Mouse (Mus musculus) frontal cortex, postnatal 25 days (tissue): ENCODE results near the gene Izumo1.
"Not testable (repeated sequence)": the region's sequence is repeated elsewhere in the genome, so short reads cannot be mapped to it uniquely, and the experiment has no call there.

Source experiments
- DNase-seq, 2 experiments: peaks; one replicate each; pipeline ENCODE4 v3.0.0; 2022; ENCODE audit warnings: low spot score in 2 of 2

Izumo1 gene

GRCm38 (mm10) chr7:45642503-45643255 is 21.1 kb downstream of the Izumo1 start:
- no peak for DNase-seq

DNA sequence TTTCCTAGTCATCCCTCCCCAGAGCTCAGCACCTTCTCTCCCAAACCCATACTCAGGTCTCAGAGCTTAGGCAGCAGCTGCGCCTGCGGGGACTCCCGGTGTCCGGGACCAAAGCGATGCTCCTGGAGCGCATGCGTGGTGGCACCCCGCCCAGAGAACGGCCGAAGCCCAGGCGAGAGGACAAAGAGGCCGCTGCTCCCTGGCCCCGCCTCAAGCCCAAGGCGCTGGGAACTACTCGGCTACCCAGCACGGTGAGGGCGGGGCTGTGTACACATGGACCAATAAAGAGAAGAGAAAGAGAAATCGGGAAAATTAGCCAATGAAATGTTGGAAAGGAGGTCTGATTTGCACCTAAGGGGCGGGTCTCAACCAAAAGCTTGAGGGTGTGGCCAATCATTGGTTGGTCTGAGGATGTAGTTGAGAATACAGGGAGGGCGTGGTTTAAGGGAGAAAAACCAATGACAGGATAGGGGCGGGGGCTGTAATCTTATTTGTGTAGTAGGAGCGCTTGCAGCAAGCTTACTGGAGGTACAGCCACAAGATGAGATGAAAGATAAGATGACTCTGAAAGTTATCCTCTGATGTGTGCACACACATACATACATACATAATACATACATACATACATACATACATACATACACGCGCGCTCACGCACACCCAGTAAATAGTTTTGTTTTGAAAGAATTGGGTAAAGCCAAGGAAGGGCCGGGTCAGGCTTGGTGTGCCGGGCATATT is 22.0 kb downstream of the Izumo1 start:
- DNase-seq = peak; percentile 74 to 83

- DNase-seq = peak; percentile 46 to 51
These were observed 22.6 kb downstream of the Izumo1 start for GRCm38 (mm10) chr7:45644183-45644582.

GRCm38 (mm10) chr7:45644872-45645590 is 23.4 kb downstream of the Izumo1 start:
- no peak for DNase-seq

DNA sequence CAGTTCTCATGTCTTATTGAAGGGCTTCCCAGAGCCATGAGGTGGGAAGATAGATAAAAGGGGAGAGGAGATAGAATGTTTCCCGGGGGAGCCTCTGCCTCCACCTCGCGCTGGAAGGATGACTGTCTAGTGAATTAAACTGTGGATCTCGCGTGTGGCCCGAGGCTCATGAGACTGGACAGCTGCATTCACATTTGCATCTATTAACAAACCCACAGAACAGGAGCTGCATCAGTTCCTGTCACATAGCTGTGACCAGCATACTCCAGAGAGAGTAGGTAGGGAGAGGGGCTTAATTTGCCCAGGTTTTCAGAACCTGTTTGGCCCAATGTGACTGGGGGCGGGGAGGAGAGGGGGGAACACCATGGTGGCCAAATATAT is 24.0 kb downstream of the Izumo1 start:
- DNase-seq = no peak

DNA sequence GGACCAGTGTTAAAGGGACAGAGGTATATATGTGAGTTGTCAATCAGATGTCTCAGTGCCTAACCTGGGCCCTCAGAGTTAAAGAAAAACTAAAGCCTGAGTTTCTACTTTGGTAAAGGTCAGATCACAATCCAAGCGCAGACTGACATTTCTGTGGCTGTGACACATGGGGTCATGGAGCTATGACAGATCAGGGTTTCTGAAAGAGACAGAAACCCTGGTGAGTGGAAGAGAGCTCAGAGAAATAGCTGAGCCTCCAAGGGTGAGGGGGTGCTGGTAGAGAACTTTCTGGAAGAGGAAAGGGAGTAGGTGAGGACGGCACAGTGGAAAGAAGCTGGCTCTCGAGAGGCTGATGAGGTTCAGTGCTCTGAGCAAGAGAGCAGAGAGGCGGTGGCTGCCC is 25.1 kb downstream of the Izumo1 start:
- no peak for DNase-seq

- no peak for DNase-seq
These were observed 27.7 kb downstream of the Izumo1 start for GRCm38 (mm10) chr7:45649351-45649750.

GRCm38 (mm10) chr7:45650484-45650883 is 28.9 kb downstream of the Izumo1 start:
- DNase-seq = not testable (repeated sequence)

DNA sequence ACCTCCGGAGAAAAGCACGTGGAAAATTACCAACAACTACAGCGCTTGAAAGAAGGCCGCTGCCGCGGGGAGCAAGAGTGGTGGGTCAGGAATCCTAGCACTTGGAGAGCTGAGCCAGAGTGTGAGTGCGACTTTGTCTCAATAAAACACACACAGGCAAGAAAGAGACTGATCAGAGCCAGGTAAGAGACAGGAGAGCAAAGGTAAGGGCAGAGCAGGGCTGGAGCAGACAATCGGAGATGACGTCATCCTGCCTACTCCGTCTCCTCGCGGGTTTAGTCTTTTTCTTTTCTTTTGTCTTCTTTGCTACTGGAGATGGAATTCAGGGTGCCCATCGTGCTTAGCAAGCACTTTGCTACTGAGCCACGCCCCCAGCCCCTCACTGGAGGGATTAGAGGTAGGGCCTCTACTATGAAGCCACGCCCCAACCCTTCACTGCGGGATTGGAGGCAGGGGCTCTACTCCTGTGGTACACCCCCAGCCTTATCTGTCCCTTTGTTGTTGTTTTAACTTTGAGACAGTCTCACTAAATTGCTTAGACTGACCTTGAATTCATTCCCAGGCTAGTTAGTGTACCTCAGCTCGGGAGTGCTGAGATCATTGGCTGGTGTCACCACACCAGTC is 32.9 kb downstream of the Izumo1 start:
- DNase-seq = no peak

DNA sequence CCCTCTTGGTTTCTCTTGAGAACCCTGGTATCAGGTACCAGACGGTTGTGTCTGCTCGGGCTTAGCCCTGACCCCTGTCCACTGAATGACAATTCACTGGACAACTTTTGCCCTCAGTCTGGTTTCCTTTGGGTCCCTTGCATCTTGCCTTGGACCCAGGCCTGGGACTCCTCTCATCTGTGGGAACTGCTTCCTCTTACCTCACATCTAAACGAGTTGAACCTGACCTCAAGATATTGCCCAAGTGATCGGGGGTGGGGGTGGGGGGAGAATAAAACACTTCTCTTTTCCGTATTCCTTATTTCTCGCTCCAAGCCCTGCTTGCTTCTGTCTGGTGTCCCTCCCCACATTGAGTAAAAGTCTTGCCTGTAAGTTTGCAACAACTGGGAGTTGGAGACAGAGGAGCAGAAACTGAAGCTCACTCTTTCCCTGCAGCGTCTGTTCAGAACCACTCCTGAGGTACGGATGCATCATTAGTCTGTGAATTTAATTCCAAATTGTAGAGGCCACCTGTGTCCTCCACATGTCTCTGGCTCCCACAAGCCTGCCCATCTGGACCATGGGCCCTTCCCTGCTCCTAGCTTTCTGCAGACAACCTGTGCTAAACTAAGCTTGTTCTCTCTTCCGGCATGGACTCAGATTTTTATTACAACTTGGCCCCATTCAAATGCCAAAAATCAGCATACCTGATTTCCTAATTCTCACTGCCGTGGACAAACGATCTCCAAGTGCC is 39.3 kb downstream of the Izumo1 start:
- DNase-seq = no peak

DNA sequence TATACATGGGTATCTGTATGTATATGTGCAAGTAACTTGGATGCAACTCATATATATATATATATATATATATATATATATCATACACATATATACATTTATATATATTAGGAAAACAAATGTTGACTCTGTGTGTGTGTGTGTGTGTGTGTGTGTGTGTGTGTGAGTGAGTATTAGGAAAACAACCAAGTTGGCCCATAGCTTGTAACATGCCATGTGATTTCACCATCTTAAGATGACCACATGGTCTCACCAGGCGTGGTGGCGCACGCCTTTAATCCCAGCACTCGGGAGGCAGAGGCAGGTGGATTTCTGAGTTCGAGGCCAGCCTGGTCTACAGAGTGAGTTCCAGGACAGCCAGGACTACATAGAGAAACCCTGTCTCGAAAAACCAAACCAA is 40.1 kb downstream of the Izumo1 start:
- not testable (repeated sequence) for DNase-seq

DNA sequence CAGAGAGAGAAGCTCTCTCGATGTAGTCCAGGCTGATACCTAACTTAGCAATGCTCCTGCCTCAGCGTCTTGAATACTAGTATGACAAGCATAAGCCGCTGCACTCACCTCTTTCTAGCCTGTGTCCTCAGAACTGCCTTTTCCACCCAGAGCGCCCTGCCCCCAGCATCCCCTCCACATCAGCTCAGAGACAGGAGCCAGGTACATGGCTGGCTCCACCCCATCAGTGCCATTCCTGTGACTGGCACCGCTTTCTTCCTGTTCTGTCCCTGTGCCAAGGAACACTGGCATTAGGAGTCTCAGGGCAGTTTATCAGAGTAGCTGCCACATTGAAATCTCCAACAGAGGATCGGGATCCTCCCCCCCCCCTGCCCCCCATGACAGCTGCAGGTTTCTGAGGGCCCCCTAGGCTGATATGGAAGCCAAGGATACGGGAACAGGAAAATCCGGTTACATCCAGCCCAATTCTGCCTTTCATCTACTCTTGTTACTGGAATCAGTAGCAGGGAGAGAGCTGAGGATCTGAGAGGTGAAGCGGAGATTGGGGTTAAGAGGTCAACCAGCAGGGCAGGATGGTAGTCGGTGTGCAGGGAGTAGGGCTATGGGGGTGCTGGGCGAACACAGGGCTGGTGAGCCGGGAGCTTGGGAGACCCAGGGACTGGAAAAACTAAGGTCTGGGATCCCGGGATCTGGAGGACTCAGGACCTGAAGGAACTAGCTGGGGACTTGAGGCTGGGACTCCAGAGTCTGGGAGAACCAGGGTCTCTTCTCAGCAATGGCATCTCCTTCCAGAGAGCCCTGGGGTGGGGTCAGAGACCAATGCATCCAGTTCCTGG is 43.9 kb downstream of the Izumo1 start:
- no peak for DNase-seq

- DNase-seq = no peak
These were observed 44.5 kb downstream of the Izumo1 start, which contains the start of gene Fut2 for GRCm38 (mm10) chr7:45666161-45666560. TSS of gene Fut2 (minus strand) at chr7:45666394.

- no peak for DNase-seq
These were observed 46.1 kb downstream of the Izumo1 start for GRCm38 (mm10) chr7:45667761-45668160.

GRCm38 (mm10) chr7:45668921-45669320 is 47.3 kb downstream of the Izumo1 start:
- DNase-seq = no peak

DNA sequence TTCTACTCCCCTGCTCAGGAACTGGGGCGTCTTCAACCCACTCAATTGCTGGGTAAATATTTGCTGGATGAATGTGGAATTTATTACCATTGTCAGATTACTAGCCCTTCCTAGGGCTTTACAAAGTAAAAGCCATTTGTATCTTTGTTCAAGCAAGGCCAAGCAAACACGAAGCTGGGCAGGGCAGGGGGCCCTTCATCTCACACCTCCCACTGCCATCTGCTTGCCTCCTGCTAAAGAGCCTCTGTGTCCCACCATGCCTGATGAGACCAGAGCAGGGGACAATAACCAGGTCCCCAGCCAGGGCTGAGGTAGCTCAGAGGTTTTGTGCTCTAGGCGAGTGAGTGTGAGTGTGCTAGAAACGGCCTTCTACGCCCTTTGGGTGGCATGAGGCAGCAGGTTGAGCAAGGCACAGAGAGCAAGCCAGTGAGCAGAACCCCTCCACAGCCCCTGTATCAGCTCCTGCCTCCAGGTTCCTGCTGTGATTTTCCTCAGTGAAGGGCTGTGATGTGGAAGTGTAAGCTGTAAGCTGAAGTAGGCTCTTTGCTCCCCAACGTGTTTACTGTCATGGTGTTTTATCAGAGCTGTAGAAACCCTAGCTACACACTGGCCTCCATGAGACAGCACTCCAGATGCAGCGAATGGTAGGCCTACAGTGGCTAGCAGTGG is 56.1 kb downstream of the Izumo1 start:
- no peak for DNase-seq
